Mouse (Mus musculus): ENCODE measurements around the gene Ncapg2. TPM values are rescaled to one million over a fixed set of nuclear protein-coding genes. Genes with fewer than 3 reads are reported as not detected.

The Ncapg2 gene
- total RNA-seq, 2 experiments from 2014 or later, result 68.9 to 139 TPM

Other genes with a start within 250 kb of the Ncapg2 start
- 3.3 and 16.3 TPM in 2 replicates for gene Wdr60, start 142.4 kb upstream of the Ncapg2 start, total RNA-seq (2015)
- 5.1 and 8.4 TPM in 2 replicates for gene Wdr60, start 142.4 kb upstream of the Ncapg2 start, total RNA-seq (2017)
- gene Gm11027, start 130.0 kb upstream of the Ncapg2 start, total RNA-seq (2015), result not detected in 2 replicates
- not detected in 2 replicates for gene Gm11027, start 130.0 kb upstream of the Ncapg2 start, total RNA-seq (2017)
- 37.6 and 41.7 TPM in 2 replicates for gene Esyt2, start 124.2 kb upstream of the Ncapg2 start, total RNA-seq (2015)
- 31.6 and 47.6 TPM in 2 replicates for gene Esyt2, start 124.2 kb upstream of the Ncapg2 start, total RNA-seq (2017)
- not detected in 2 replicates for gene Ptprn2, start 80.3 kb downstream of the Ncapg2 start, total RNA-seq (2015)
- not detected in 2 replicates for gene Ptprn2, start 80.3 kb downstream of the Ncapg2 start, total RNA-seq (2017)